Mouse (Mus musculus): ENCODE data around the gene H2-K1. TPM values are rescaled to one million over a fixed set of nuclear protein-coding genes. Genes with fewer than 3 reads are reported as not detected.
"Not testable (repeated sequence)": the region's sequence is repeated elsewhere in the genome, so short reads cannot be mapped to it uniquely, and the experiment has no call there.

H2-K1 gene
- polyA plus RNA-seq, 1 experiment = 166 TPM

DNA sequence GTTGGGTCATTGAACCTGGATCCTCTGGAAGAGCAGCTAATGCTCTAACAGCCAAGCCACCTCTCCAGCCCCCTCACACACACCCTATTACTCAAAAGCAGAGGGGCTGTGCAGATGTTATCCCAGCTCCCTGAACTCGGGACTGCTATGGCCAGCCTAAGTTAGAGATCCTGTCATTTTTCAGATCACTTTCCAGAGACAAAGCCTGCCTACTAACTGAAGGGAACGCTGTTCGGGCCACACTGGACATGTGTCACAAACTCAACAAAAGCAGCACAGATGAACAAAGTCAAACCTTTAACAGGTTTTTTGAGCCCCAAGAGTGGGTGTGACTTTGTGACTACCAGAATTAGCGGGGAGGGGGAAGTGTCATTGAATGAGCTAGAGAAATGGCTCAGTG lies 47.3 kb downstream of the H2-K1 start:
- peaks cover 8% of the 10 kb centered on the region for H3K4me1 ChIP-seq (ENCODE audit: control insufficient read depth, insufficient read depth, low read length)
- TF ChIP-seq CTCF (IDR thresholded peaks at IDR 0.05; ENCODE audit: borderline replicate concordance, insufficient read depth, low read length) (no peak), POLR2A (IDR thresholded peaks at IDR 0.05; ENCODE audit: low read depth, low read length) (no peak)
- peak overlapping the region; percentile 91 for H3K4me3 ChIP-seq (ENCODE audit: insufficient read depth, low read length)
- H3K27ac ChIP-seq (ENCODE audit: insufficient read depth, low read length) = peak overlapping the region; percentile 8; the same call in 1 of the 2 replicates

DNA sequence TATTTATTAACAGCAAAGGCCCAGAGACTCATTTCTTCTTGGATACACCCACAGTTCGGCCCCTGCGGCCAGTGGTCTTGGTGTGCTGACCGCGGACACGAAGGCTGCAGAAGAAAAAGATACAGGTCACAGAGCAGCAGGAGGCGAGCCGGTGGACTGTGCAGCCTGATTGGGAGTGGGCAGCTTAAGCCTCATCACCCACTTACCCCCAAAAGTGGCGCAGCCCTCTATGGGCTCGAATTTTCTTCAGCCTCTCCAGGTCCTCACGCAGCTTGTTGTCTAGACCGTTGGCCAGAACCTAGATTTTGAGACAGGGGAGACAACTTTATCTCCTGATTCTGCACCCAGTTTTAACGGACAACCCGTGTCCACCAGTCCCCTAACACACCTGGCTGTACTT lies 48.1 kb downstream of the H2-K1 start:
- H3K4me1 ChIP-seq (ENCODE audit: control insufficient read depth, insufficient read depth, low read length); H3K27ac ChIP-seq (ENCODE audit: insufficient read depth, low read length); H3K4me3 ChIP-seq (ENCODE audit: insufficient read depth, low read length): not testable (repeated sequence)

DNA sequence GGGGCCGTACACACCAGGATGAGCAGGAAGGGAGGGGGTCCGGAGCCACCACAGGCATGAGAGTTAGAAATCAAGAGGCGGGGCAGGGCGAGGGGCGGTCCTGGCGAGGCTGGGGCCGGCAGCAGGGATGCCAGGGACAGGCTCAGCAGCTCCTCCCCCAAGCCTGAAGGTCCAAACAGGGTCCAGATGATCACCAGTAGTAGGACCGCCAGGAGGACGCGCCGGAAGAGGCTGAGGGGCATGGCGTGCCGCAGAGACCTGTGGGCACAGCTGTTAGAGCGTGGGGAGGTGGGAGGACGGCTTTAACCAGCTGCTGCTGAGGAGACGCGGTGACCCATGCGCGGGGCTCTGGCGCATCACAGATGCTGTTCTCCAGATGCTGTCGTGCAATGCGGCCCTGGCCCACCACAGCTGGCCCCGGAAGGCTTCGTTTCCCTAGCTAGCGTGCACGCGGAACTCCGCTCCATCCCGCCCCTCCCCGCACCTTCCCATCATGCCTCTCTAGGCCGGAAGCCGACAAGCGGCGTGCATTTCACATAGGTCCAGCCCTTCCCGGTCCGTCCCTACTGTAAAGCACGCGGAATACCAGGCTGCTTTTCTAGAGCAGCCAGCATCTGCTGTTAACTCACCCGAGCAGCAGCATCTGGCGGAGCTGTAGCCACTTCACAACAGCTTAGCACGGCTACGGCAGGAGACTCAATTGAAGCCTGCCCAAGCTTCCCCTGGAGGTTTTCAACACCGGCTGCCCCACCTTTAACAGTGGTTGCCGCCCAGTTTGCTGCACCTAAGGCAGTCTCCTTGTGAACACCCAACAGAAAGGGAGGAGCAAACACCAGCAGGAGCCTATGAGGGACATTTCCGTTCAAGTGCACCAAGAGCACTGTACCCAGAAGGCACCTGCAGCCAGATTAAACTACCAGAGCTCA lies 48.9 kb downstream of the H2-K1 start, which contains the start of gene B3galt4:
Gene B3galt4 (minus strand): TSS at position 468 of the 926 bp plus-strand sequence.
- peak within 1 kb of the TSS; percentile 23 for H3K4me3 ChIP-seq (ENCODE audit: insufficient read depth, low read length)
- TF ChIP-seq CTCF (IDR thresholded peaks at IDR 0.05; ENCODE audit: borderline replicate concordance, insufficient read depth, low read length) (no peak), POLR2A (IDR thresholded peaks at IDR 0.05; ENCODE audit: low read depth, low read length) (peak; percentile 78)
- peaks cover 8% of the 10 kb centered on the region for H3K4me1 ChIP-seq (ENCODE audit: control insufficient read depth, insufficient read depth, low read length)
- H3K27ac ChIP-seq (ENCODE audit: insufficient read depth, low read length) = peak within 1 kb of the TSS; percentile 69

DNA sequence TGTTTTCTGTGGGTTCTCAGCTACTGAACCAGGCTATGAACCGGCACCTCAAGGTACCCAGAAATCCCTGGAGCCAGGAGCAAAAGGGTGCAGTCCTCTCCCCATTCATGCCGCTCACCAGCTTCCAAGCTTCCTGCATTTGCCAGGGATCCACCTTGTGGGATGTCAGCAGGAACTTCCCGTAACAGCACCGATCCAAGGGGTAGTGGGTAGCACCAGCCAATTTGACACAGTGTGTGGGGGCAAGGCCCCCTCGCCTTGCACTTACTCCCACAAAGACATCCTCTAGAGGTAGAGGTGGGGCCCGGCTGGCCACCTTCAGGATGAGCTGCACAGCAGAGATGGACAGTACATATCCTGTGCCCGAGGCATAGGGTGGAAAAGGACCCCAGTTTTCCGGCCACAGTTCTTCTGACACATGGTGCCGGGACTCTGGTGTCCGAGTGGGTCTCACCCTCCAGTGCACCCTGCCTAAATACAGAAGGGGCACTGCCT lies 50.0 kb downstream of the H2-K1 start:
- 0 out of 2 replicates have a peak overlapping the region, but pooled peaks have one; percentile 38 for H3K27ac ChIP-seq (ENCODE audit: insufficient read depth, low read length)
- no peak overlapping the region for H3K4me3 ChIP-seq (ENCODE audit: insufficient read depth, low read length)
- TF ChIP-seq CTCF (IDR thresholded peaks at IDR 0.05; ENCODE audit: borderline replicate concordance, insufficient read depth, low read length) = no peak
- peak; percentile 45 for TF ChIP-seq POLR2A (IDR thresholded peaks at IDR 0.05; ENCODE audit: low read depth, low read length)
- peaks cover 8% of the 10 kb centered on the region for H3K4me1 ChIP-seq (ENCODE audit: control insufficient read depth, insufficient read depth, low read length)

DNA sequence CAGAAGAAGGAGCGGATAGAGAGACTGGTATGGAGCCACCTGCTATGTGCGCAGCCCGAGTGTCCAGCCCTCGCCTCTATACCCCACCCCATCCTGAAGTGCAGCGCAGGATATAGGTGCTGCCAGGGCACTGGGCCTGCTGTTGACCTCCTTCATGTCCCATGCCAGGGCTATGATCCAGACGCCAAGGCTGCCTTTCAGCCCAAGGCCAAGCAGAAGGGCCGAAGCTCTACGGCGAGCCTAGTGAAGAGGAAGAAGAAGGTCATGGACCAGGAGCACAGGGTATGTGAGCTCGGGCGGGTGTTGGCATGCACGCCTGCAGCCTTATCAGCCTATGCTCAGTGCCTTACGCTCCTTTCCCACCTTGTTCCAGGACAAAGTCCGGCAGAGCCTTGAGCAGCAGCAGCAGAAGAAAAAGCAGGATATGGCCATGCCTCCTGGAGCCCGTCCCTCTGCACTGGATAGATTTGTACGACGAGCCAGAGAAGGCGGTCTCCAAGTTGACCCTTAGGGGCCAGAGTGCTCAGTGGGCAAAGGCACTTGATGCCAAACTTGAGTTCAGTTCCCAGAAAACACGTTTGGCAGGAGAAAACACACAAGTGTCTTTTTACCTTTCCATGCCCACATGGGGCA lies 51.1 kb downstream of the H2-K1 start:
- no peak overlapping the region for H3K27ac ChIP-seq (ENCODE audit: insufficient read depth, low read length)
- peaks cover 8% of the 10 kb centered on the region for H3K4me1 ChIP-seq (ENCODE audit: control insufficient read depth, insufficient read depth, low read length)
- no peak for TF ChIP-seq CTCF (IDR thresholded peaks at IDR 0.05; ENCODE audit: borderline replicate concordance, insufficient read depth, low read length)
- TF ChIP-seq POLR2A (IDR thresholded peaks at IDR 0.05; ENCODE audit: low read depth, low read length) = 0 out of 2 replicates have a peak, but pooled peaks have one; percentile 18
- no peak overlapping the region for H3K4me3 ChIP-seq (ENCODE audit: insufficient read depth, low read length)

DNA sequence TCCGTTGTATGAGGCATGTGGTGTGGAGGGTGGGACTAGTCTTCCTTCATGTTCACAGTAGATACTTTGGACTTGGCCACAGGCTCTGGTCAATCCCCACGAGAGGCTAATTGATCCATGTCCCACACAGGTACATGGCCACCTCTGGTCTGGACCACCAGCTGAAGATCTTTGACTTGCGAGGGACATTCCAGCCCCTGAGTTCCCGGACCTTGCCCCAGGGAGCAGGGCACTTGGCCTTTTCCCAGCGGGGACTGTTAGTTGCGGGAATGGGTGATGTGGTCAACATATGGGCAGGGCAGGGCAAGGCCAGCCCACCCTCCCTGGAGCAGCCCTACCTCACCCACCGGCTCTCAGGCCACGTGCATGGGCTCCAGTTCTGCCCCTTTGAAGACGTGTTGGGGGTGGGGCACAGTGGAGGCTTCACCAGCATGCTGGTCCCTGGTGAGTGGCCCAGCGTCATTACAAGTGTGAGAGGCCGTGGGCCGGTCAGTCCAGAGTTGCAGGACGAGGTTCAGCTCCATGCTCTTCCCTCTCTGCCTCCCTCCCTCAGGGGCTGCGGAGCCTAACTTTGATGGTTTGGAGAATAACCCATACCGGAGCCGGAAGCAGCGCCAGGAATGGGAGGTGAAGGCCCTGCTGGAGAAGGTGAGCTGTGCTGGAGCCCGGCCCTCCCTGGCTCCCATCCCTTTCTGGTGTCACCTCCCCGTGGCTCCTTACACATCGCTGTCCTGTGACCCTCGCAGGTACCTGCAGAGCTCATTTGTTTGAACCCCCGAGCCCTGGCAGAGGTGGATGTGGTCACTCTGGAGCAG lies 51.9 kb downstream of the H2-K1 start:
- no peak overlapping the region for H3K4me3 ChIP-seq (ENCODE audit: insufficient read depth, low read length)
- TF ChIP-seq CTCF (IDR thresholded peaks at IDR 0.05; ENCODE audit: borderline replicate concordance, insufficient read depth, low read length) (no peak), POLR2A (IDR thresholded peaks at IDR 0.05; ENCODE audit: low read depth, low read length) (no peak)
- no peak overlapping the region for H3K27ac ChIP-seq (ENCODE audit: insufficient read depth, low read length)
- peaks cover 7% of the 10 kb centered on the region for H3K4me1 ChIP-seq (ENCODE audit: control insufficient read depth, insufficient read depth, low read length)

DNA sequence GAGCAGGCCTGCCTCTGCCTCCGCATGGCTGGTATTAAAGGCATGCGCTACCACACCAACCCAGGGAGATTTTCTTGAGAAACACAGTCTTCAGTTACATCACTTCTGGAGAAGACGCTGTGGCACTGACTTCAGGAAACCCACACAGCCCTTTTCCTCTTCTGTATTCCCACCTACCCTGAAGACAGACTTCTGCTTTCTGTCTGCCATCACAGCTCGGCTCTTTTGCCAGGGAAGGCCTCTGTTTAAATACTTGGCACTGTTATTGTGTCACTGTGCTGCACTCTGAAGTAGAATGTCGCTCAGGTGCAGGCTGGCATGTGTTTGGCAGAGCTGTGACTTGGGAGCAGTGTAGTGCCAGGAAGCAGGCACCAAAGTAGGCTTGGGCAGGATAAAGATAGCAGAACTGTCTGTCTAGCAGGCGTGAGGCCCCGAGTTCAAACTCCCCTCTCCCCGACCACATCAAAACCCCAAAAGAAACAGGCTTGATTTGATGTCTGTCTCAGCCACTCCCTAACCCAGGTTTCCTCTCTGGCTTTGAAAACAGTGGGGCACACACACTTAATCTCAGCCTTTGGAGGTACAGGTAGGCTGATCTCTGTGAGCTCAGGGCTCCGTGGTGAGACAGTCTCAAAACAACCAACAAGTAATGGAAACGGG lies 52.6 kb downstream of the H2-K1 start:
- TF ChIP-seq POLR2A (IDR thresholded peaks at IDR 0.05; ENCODE audit: low read depth, low read length) (no peak), CTCF (IDR thresholded peaks at IDR 0.05; ENCODE audit: borderline replicate concordance, insufficient read depth, low read length) (no peak)
- Histone ChIP-seq H3K4me1 (ENCODE audit: control insufficient read depth, insufficient read depth, low read length) (peaks cover under 1% of the 10 kb centered on the region; the same call in 1 of the 2 replicates), H3K27ac (ENCODE audit: insufficient read depth, low read length) (no peak overlapping the region), H3K4me3 (ENCODE audit: insufficient read depth, low read length) (no peak overlapping the region)

Other genes starting within 250 kb of the H2-K1 start
- gene Rab11b, start 239.8 kb downstream of the H2-K1 start, polyA plus RNA-seq (2011; ENCODE audit: insufficient read length, low read depth, missing spikeins) = 78.2 and 87.3 TPM in 2 replicates
- 9.1 and 11.7 TPM in 2 replicates for gene Angptl4, start 218.5 kb downstream of the H2-K1 start, polyA plus RNA-seq (2011; ENCODE audit: insufficient read length, low read depth, missing spikeins)
- 5.6 and 6.1 TPM in 2 replicates for gene Kank3, start 189.8 kb downstream of the H2-K1 start, polyA plus RNA-seq (2011; ENCODE audit: insufficient read length, low read depth, missing spikeins)
- gene Rps28, start 175.8 kb downstream of the H2-K1 start, polyA plus RNA-seq (2011; ENCODE audit: insufficient read length, low read depth, missing spikeins) = 2,068 and 2,223 TPM in 2 replicates
- 212 and 232 TPM in 2 replicates for gene Ndufa7, start 175.8 kb downstream of the H2-K1 start, polyA plus RNA-seq (2011; ENCODE audit: insufficient read length, low read depth, missing spikeins)
- 15.8 and 20.3 TPM in 2 replicates for gene Cd320, start 157.3 kb downstream of the H2-K1 start, polyA plus RNA-seq (2011; ENCODE audit: insufficient read length, low read depth, missing spikeins)
- gene Gm7029, start 126.5 kb downstream of the H2-K1 start, polyA plus RNA-seq (2011; ENCODE audit: insufficient read length, low read depth, missing spikeins) = not detected in 2 replicates
- gene Kifc1, start 109.7 kb downstream of the H2-K1 start, polyA plus RNA-seq (2011; ENCODE audit: insufficient read length, low read depth, missing spikeins) = 41.9 and 63.1 TPM in 2 replicates
- not detected in 2 replicates for gene Platr17, start 95.2 kb downstream of the H2-K1 start, polyA plus RNA-seq (2011; ENCODE audit: insufficient read length, low read depth, missing spikeins)
- gene Daxx, start 90.9 kb downstream of the H2-K1 start, polyA plus RNA-seq (2011; ENCODE audit: insufficient read length, low read depth, missing spikeins) = 23.3 and 26.6 TPM in 2 replicates
- gene Tapbp, start 84.4 kb downstream of the H2-K1 start, polyA plus RNA-seq (2011; ENCODE audit: insufficient read length, low read depth, missing spikeins) = 61.4 and 91.2 TPM in 2 replicates
- 20.3 and 22.2 TPM in 2 replicates for gene Zbtb22, start 84.4 kb downstream of the H2-K1 start, polyA plus RNA-seq (2011; ENCODE audit: insufficient read length, low read depth, missing spikeins)
- gene Rgl2, start 70.8 kb downstream of the H2-K1 start, polyA plus RNA-seq (2011; ENCODE audit: insufficient read length, low read depth, missing spikeins) = 36.1 and 45.1 TPM in 2 replicates
- 80.7 and 87.8 TPM in 2 replicates for gene Pfdn6, start 60.0 kb downstream of the H2-K1 start, polyA plus RNA-seq (2011; ENCODE audit: insufficient read length, low read depth, missing spikeins)
- gene Wdr46, start 59.7 kb downstream of the H2-K1 start, polyA plus RNA-seq (2011; ENCODE audit: insufficient read length, low read depth, missing spikeins) = 20.3 and 20.5 TPM in 2 replicates
- 2.3 and 3.6 TPM in 2 replicates for gene B3galt4, start 48.9 kb downstream of the H2-K1 start, polyA plus RNA-seq (2011; ENCODE audit: insufficient read length, low read depth, missing spikeins)
- 34.0 and 35.7 TPM in 2 replicates for gene Vps52, start 44.5 kb downstream of the H2-K1 start, polyA plus RNA-seq (2011; ENCODE audit: insufficient read length, low read depth, missing spikeins)
- 1,572 and 1,668 TPM in 2 replicates for gene Rps18, start 44.3 kb downstream of the H2-K1 start, polyA plus RNA-seq (2011; ENCODE audit: insufficient read length, low read depth, missing spikeins)
- gene Ring1, start 24.3 kb upstream of the H2-K1 start, polyA plus RNA-seq (2011; ENCODE audit: insufficient read length, low read depth, missing spikeins) = 12.2 and 13.8 TPM in 2 replicates
- 16.7 and 16.9 TPM in 2 replicates for gene H2-Ke6, start 27.7 kb upstream of the H2-K1 start, polyA plus RNA-seq (2011; ENCODE audit: insufficient read length, low read depth, missing spikeins)
- 181 and 191 TPM in 2 replicates for gene Slc39a7, start 31.3 kb upstream of the H2-K1 start, polyA plus RNA-seq (2011; ENCODE audit: insufficient read length, low read depth, missing spikeins)
- gene Rxrb, start 31.5 kb upstream of the H2-K1 start, polyA plus RNA-seq (2011; ENCODE audit: insufficient read length, low read depth, missing spikeins) = 24.8 and 26.1 TPM in 2 replicates
- gene Col11a2, start 39.1 kb upstream of the H2-K1 start, polyA plus RNA-seq (2011; ENCODE audit: insufficient read length, low read depth, missing spikeins) = 0.37 and 0.45 TPM in 2 replicates
- not detected in 2 replicates for gene H2-Oa, start 92.0 kb upstream of the H2-K1 start, polyA plus RNA-seq (2011; ENCODE audit: insufficient read length, low read depth, missing spikeins)
- gene H2-DMa, start 119.2 kb upstream of the H2-K1 start, polyA plus RNA-seq (2011; ENCODE audit: insufficient read length, low read depth, missing spikeins) = 8.2 and 10.0 TPM in 2 replicates
- 205 and 233 TPM in 2 replicates for gene Brd2, start 122.3 kb upstream of the H2-K1 start, polyA plus RNA-seq (2011; ENCODE audit: insufficient read length, low read depth, missing spikeins)
- gene H2-DMb2, start 143.0 kb upstream of the H2-K1 start, polyA plus RNA-seq (2011; ENCODE audit: insufficient read length, low read depth, missing spikeins) = not detected in 2 replicates
- gene H2-DMb1, start 152.7 kb upstream of the H2-K1 start, polyA plus RNA-seq (2011; ENCODE audit: insufficient read length, low read depth, missing spikeins) = 2.2 and 2.4 TPM in 2 replicates
- gene Tap1, start 187.2 kb upstream of the H2-K1 start, polyA plus RNA-seq (2011; ENCODE audit: insufficient read length, low read depth, missing spikeins) = 17.8 TPM in 2 replicates
- gene Psmb9, start 187.4 kb upstream of the H2-K1 start, polyA plus RNA-seq (2011; ENCODE audit: insufficient read length, low read depth, missing spikeins) = 2.7 and 11.9 TPM in 2 replicates
- gene Psmb8, start 197.4 kb upstream of the H2-K1 start, polyA plus RNA-seq (2011; ENCODE audit: insufficient read length, low read depth, missing spikeins) = 16.1 and 18.8 TPM in 2 replicates
- gene Tap2, start 203.2 kb upstream of the H2-K1 start, polyA plus RNA-seq (2011; ENCODE audit: insufficient read length, low read depth, missing spikeins) = 25.6 and 25.7 TPM in 2 replicates
- gene H2-Ob, start 238.6 kb upstream of the H2-K1 start, polyA plus RNA-seq (2011; ENCODE audit: insufficient read length, low read depth, missing spikeins) = not detected in 2 replicates

Measured in embryonic fibroblast, embryonic 13.5 days (primary cell).